Mouse (Mus musculus) kidney, adult 2 months (tissue): ENCODE measurements around the gene Plcg1. TPM values are rescaled to one million over a fixed set of nuclear protein-coding genes. Genes with fewer than 3 reads are reported as not detected.
A peak's percentile ranks its signal among the peaks of the same experiment; 100 is the strongest.

Experiments used
- DNase-seq: peaks from one replicate; pipeline ENCODE4 v3.0.0; 2021
- H3K27ac ChIP-seq: fragments of 200-500 bp; 2 replicates; pipeline ENCODE4 v1.5.1; 2012; ENCODE audit warnings: low read depth, low read length, control low read depth, inconsistent platforms; ENCODE audit not compliant: insufficient read depth
- H3K27me3 ChIP-seq: fragments of 200-500 bp; replicated peaks from 2 replicates; pipeline ENCODE4 v1.6.1; 2012; ENCODE audit warnings: mild to moderate bottlenecking, moderate library complexity, low read length, inconsistent platforms; ENCODE audit not compliant: control insufficient read depth, insufficient read depth
- H3K36me3 ChIP-seq: fragments of 200-500 bp; 2 replicates; pipeline ENCODE4 v1.6.1; 2012; ENCODE audit warnings: mild to moderate bottlenecking, moderate library complexity, low read length, inconsistent platforms; ENCODE audit not compliant: control insufficient read depth, insufficient read depth
- H3K4me1 ChIP-seq: fragments of 200-500 bp; 2 replicates; pipeline ENCODE4 v1.6.1; 2011; ENCODE audit warnings: low read length; ENCODE audit not compliant: control insufficient read depth, insufficient read depth
- H3K4me3 ChIP-seq: fragments of 200-500 bp; 2 replicates; pipeline ENCODE4 v1.5.1; 2011; ENCODE audit warnings: mild to moderate bottlenecking, low read depth, low read length, control low read depth; ENCODE audit not compliant: insufficient read depth
- CTCF ChIP-seq: fragments of 200-500 bp; conservative IDR thresholded peaks from 2 replicates; pipeline ENCODE4 v1.5.1; 2011; ENCODE audit warnings: low read depth, mild to moderate bottlenecking, control low read depth, low read length, moderate library complexity, mixed read lengths; ENCODE audit not compliant: insufficient read depth, insufficient read length
- POLR2A ChIP-seq: fragments of 200-500 bp; IDR thresholded peaks from one replicate; pipeline ENCODE4 v1.6.1; 2011; ENCODE audit warnings: low read depth, low read length, control low read depth
- WGBS: fragments of 180-500 bp; shearing (Covaris S2); methylation state at CpG from one replicate; pipeline ENCODE4 v1.1.7; 2018; 5-methylcytosine and 5-hydroxymethylcytosine counted together
- polyA plus RNA-seq: library from polyadenylated mRNA; depleted of rRNA; stranded (reverse); fragments of >200 nt; gene quantifications from 2 replicates; pipeline ENCODE4 v1.2.3, GENCODE M21; 2012

Plcg1 gene
- polyA plus RNA-seq, 1 experiment: 33.1 TPM

DNA sequence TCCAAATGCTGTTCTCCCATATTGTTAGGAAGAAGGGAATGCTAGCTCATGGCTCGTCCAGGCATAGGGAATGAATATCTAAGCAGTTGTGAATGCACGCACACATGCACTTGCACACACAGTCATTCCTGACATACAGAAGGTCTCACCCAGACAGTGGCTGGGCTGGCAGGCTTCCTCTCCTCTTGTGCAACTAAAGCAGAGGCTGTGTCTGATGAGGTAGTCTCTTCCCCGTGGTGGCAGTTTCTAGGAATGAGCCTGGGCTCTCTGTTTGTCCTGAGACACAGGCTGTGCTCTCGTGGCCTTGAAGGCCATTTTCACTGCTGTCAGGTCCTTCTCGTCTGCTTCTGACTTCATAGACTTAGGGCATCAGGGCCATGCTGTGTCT, 13.7 kb downstream of the Plcg1 start:
- TF ChIP-seq CTCF: no peak
- TF ChIP-seq POLR2A: no peak
- DNase-seq: no peak
- Histone ChIP-seq H3K4me1 (peaks cover 22% of the 10 kb centered on the region), H3K27me3 (no peaks in the 10 kb centered on the region), H3K27ac (peak overlapping the region; percentile 7; the same call in 1 of the 2 replicates), H3K4me3 (no peak overlapping the region), H3K36me3 (no peaks in the 10 kb centered on the region)
- WGBS: 70% methylated on average over 5 of the region's 5 CpGs

DNA sequence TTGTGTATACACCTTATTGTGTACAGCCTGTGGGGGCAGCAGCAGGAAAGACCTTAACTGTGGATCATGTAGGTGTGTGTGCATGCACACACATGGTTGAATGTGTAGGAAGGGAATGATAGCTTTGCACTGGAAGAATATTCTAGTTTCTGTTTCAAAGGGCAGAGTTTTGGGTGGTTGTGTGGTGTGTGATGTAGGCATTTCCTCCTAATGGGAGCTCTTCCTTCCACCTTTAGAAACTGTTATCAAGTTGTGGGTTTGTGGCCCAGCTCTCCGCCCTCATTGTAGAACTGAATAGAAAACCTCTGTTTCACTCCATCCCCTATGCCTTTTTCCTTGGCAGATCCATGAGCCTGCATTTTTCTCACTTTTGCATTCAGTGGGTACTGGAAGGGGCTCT, 14.4 kb downstream of the Plcg1 start:
- no peaks in the 10 kb centered on the region for H3K27me3 ChIP-seq
- peaks cover 16% of the 10 kb centered on the region for H3K4me1 ChIP-seq
- DNase-seq: no peak
- WGBS: 79% methylated on average over 1 of the region's 1 CpGs
- TF ChIP-seq POLR2A: no peak
- no peak for TF ChIP-seq CTCF
- H3K27ac ChIP-seq: no peak overlapping the region
- H3K4me3 ChIP-seq: no peak overlapping the region
- H3K36me3 ChIP-seq: no peaks in the 10 kb centered on the region

DNA sequence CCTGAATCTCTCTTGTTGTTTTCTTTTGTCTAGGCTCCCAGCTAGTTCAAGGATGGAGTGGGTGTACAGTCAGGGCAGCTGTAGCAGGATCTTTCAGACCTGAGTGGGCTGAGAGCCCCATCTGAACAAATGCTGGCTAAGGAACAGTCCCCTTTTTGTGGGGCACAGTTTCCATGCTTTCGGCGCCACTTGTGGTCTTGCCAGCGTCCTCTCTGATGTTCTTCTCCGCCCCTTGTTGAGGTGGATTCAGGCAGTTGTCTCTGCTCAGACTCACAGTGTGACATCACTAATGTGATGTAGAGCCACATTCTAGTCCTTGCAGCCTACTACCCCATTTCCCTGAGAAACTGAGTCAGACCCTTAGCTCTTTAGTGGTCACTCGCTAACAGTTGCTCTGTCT, 15.5 kb downstream of the Plcg1 start:
- H3K4me3 ChIP-seq: no peak overlapping the region
- no peak for TF ChIP-seq POLR2A
- TF ChIP-seq CTCF: no peak
- H3K27me3 ChIP-seq: no peaks in the 10 kb centered on the region
- H3K4me1 ChIP-seq: peaks cover 13% of the 10 kb centered on the region; the same call in 1 of the 2 replicates
- H3K36me3 ChIP-seq: no peaks in the 10 kb centered on the region
- no peak for DNase-seq
- 95% methylated on average over 5 of the region's 5 CpGs for WGBS
- H3K27ac ChIP-seq: no peak overlapping the region

DNA sequence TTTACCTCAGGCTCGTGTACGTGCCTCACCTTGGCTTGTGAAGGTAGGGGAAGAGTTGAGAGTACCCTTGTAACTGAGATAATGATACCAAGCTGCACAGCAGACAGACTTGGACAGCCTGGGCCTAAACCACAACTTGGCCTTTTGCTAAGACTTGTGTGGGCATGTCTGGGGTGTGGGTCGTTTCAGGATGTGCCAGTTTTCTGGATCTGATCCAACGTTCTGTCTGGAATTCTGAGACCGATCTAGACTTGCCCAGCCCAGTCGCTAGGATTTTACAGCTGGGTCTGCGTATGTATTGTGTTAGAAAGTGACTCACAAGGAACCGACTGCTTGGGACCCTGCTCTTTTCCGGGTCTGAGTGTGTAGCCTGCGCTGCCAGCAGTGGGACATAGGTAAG, 16.0 kb downstream of the Plcg1 start:
- no peak for DNase-seq
- H3K27me3 ChIP-seq: no peaks in the 10 kb centered on the region
- no peaks in the 10 kb centered on the region for H3K36me3 ChIP-seq
- H3K27ac ChIP-seq: no peak overlapping the region
- TF ChIP-seq CTCF: no peak
- no peak for TF ChIP-seq POLR2A
- H3K4me1 ChIP-seq: peaks cover 10% of the 10 kb centered on the region; the same call in 1 of the 2 replicates
- WGBS: 76% methylated on average over 10 of the region's 10 CpGs
- H3K4me3 ChIP-seq: no peak overlapping the region

DNA sequence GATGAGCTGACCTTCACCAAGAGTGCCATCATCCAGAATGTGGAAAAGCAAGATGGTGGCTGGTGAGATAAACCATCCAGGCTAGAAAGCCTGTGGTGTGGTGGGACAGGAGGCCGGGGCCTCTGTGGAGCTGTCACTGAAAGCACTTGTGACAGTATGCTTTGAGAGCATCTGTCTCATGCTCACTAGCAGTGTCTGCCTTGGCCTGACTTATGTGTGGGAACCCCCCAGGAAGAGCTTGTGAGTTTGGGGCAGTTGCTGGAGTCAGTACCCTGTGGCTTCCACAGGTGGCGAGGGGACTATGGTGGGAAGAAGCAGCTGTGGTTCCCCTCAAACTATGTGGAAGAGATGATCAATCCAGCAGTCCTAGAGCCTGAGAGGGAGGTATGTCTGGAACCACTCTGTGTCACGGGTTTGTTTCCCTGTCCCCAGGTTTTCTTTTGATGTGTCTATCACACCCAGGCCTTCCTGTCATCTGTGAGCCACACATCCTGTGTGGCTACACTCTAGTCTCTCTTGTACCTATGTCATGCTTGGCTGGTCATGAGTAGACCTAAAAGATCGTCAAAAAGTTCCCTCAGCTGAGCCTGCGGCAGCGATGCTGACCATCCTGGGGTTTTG, 25.6 kb downstream of the Plcg1 start:
- no peaks in the 10 kb centered on the region; the same call in 1 of the 2 replicates for H3K36me3 ChIP-seq
- no peak overlapping the region for H3K27ac ChIP-seq
- no peak overlapping the region for H3K4me3 ChIP-seq
- H3K4me1 ChIP-seq: no peaks in the 10 kb centered on the region; the same call in 1 of the 2 replicates
- WGBS: 60% methylated on average over 6 of the region's 6 CpGs
- no peaks in the 10 kb centered on the region for H3K27me3 ChIP-seq
- no peak for DNase-seq
- TF ChIP-seq POLR2A (no peak), CTCF (no peak)

DNA sequence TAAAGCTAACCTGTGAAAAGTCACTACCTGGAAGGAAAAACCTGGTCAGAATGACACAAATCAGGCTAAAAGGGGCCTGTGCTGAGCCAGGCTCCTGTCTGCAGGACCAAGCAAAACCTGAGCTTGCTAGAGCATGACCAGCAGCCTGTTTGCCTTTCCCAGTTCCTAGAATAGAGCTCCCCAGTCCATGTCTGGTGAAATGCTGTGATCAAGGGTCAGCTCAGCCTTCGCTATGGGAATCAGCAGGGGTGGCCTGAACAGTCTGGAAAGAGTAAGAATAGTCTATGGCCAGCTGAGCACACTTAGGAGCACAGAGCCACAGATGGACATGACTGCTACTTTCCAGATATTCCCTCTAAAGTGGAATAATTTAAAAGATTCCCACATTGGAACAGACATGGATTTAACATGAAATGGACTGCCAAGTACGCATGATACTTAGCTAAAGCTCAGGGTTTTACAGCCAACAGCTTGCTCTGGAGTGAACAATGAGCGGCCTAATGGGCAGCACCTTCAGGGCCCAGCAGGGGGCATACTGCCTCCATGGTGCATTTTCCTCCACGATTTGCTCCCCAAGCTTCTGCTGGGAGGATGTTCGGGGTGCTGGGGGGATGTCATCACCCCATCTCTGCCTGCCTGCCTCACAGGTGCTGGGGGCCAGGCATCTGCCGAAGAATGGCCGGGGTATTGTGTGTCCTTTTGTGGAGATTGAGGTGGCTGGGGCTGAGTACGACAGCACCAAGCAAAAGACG, 29.5 kb downstream of the Plcg1 start:
- no peaks in the 10 kb centered on the region; the same call in 1 of the 2 replicates for H3K36me3 ChIP-seq
- no peak overlapping the region for H3K27ac ChIP-seq
- TF ChIP-seq CTCF (peak; percentile 78), POLR2A (no peak)
- no peaks in the 10 kb centered on the region for H3K27me3 ChIP-seq
- peak; percentile 71 for DNase-seq
- WGBS: 74% methylated on average over 9 of the region's 9 CpGs
- no peak overlapping the region for H3K4me3 ChIP-seq
- peaks cover 3% of the 10 kb centered on the region; the same call in 1 of the 2 replicates for H3K4me1 ChIP-seq

DNA sequence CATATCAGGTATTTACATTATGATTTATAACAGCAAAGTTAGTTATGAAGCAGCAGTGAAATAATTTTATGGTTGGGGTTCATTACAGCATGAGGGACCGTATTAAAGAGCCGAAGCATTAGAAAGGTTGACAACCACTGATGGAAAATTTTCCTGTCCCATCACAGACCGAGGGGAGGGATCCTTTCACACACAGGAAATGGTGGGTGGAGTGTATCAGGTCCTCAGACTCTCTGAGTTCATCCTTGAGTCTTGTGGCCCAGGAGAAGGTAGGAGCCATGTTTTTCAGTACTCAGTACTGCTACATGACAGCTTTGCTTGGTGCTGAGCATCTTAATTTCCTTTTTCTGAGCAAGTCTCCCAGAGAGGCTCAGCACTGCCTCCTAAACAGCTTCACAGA, 32.7 kb downstream of the Plcg1 start:
- Histone ChIP-seq H3K36me3 (no peaks in the 10 kb centered on the region; the same call in 1 of the 2 replicates), H3K27ac (no peak overlapping the region), H3K4me3 (no peak overlapping the region), H3K27me3 (no peaks in the 10 kb centered on the region), H3K4me1 (peaks cover 20% of the 10 kb centered on the region; the same call in 1 of the 2 replicates)
- DNase-seq: no peak
- TF ChIP-seq POLR2A (no peak), CTCF (no peak)
- WGBS: 55% methylated on average over 3 of the region's 3 CpGs
